Mouse (Mus musculus): ENCODE data around the gene Lamb2.

Lamb2 gene

DNA sequence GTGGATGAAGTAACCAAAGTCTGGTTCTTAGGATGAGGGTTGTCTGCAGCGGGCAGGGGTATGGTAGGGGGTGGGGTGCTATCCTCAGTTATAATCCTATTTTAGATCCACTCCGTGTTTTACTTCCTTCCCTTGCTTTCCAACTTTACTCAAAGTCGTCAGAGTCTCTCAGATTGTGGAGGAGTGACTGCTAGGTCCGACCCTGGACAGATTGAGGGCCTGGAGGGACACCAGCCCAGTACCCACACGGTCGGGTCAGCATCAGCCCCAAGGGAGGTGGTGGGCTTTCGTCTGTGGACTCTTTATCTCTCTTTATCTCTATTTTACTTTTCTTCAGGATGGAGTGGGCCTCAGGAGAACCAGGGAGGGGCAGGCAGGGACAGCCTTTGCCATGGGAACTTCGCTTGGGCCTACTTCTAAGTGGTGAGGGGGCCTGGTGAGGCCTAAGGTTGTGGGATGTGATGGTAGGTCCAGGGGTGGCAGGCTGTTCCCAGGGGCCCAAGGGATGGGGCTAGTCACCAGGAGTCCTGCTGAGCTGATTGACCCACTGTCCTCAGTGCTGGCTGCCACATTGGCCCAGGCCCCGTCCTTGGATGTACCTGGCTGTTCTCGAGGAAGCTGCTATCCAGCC is at the start of gene Lamb2:
Lamb2 (plus strand) TSS at position 16 of the 631 bp plus-strand sequence.
- DNase-seq (ENCODE audit: low read depth, low spot score) = no peak
- Histone ChIP-seq H3K27me3 (ENCODE audit: control insufficient read depth, insufficient read depth, low read length, poor library complexity, severe bottlenecking) (no peaks in the 10 kb centered on the region), H3K36me3 (ENCODE audit: control insufficient read depth, insufficient read depth, low read length, poor library complexity, severe bottlenecking) (no peaks in the 10 kb centered on the region)

DNA sequence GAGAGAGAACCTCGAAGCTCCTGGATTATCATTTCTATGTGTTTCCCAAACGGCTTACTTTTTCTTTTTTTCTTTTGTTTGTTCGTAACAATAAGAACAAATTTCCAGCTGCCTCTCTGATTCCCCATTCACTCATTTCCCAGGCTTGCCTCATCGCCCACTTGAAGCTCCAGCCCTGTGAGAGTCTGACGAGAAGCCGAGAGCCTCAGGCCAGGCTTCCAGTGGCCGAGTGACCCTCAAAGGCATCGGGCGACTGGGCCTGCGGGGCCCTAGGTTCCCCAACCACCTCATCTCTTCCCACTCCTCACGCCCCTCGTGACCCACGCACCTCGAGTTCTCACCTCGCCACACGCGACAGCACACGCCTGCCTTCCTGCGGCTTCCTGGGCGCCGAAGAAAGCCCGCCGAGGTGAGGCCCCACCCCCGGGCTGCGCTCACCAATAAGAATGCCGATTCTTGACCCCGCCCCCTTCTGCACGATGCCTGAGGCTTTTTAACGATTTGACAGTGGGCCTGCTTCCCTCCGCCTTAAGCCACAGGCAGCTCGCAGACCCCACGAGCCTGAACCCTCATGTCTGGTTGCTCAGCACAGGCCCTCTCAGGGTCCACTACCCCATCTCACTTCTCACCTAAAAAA is 48.0 kb upstream of the Lamb2 start:
- Histone ChIP-seq H3K36me3 (ENCODE audit: control insufficient read depth, insufficient read depth, low read length, poor library complexity, severe bottlenecking) (no peaks in the 10 kb centered on the region), H3K27me3 (ENCODE audit: control insufficient read depth, insufficient read depth, low read length, poor library complexity, severe bottlenecking) (no peaks in the 10 kb centered on the region)
- DNase-seq (ENCODE audit: low read depth, low spot score) = peak; percentile 46

DNA sequence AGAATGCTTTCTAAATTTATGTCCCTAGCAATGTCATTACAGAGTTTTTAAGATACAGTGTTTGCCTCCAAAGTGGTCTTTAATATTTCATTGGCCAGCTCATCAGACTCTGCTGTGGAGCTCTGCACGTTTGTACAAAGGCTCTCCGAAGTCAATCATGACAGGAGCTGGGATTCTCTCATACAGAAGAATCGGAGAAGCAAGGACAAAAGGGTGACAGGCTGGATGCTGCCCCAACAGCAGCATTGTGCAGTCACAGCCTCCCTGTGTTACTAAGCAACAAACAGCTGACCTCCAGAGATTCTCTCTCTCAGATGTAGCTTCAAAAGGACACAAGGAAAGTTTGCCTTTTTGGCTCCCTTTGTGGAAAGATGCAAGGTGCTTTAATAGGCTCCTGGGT is 43.4 kb upstream of the Lamb2 start, which contains the start of gene BC048562:
BC048562 (plus strand) TSS at position 301 of the 400 bp plus-strand sequence.
- Histone ChIP-seq H3K27me3 (ENCODE audit: control insufficient read depth, insufficient read depth, low read length, poor library complexity, severe bottlenecking) (no peaks in the 10 kb centered on the region), H3K36me3 (ENCODE audit: control insufficient read depth, insufficient read depth, low read length, poor library complexity, severe bottlenecking) (no peaks in the 10 kb centered on the region)
- DNase-seq (ENCODE audit: low read depth, low spot score) = no peak

DNA sequence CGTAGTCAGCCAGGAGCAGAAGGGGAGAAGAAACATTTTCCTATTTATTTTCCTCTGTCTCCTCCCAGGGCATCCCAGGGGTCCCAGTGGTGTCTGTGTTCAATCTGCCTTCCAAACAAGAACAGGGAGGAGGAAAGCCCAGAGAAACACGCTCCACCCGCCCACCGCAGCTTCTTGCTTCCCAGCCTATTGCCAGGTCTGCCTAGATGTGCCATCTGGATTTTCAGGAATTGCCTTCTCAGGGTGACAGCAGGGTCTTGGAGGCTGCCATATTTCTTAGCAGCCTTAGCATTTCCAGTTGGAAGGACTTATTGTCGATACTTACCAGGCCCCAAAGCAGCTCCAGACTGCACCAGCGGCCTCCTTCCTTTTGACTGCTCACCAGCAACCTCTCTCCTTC is 40.4 kb upstream of the Lamb2 start:
- no peak for DNase-seq (ENCODE audit: low read depth, low spot score)
- no peaks in the 10 kb centered on the region for H3K36me3 ChIP-seq (ENCODE audit: control insufficient read depth, insufficient read depth, low read length, poor library complexity, severe bottlenecking)
- no peaks in the 10 kb centered on the region for H3K27me3 ChIP-seq (ENCODE audit: control insufficient read depth, insufficient read depth, low read length, poor library complexity, severe bottlenecking)

DNA sequence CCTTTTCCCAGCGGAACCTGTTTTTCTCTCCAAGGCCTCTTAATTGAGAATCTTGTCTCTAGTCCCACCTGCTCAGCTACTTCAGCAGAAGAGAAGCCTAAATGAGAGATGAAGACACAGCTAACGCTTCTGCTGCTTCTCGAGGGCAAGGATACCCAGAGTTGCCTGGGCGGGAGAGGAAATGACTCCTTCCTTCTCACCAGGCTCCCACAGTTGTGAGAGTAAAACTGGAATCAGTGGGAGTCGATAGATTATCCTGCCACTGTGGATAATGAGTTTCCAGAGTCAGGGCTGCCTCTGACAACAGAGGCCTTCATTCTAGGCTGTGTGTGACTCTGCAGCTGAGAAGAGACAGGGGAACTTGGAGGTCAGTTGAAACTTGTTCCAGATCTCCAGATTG is 39.1 kb upstream of the Lamb2 start:
- Histone ChIP-seq H3K27me3 (ENCODE audit: control insufficient read depth, insufficient read depth, low read length, poor library complexity, severe bottlenecking) (no peaks in the 10 kb centered on the region), H3K36me3 (ENCODE audit: control insufficient read depth, insufficient read depth, low read length, poor library complexity, severe bottlenecking) (no peaks in the 10 kb centered on the region)
- DNase-seq (ENCODE audit: low read depth, low spot score) = no peak

GRCm38 (mm10) chr9:108441236-108441919 is 38.2 kb upstream of the Lamb2 start:
- DNase-seq (ENCODE audit: low read depth, low spot score) = no peak
- H3K36me3 ChIP-seq (ENCODE audit: control insufficient read depth, insufficient read depth, low read length, poor library complexity, severe bottlenecking) = no peaks in the 10 kb centered on the region
- no peaks in the 10 kb centered on the region for H3K27me3 ChIP-seq (ENCODE audit: control insufficient read depth, insufficient read depth, low read length, poor library complexity, severe bottlenecking)

DNA sequence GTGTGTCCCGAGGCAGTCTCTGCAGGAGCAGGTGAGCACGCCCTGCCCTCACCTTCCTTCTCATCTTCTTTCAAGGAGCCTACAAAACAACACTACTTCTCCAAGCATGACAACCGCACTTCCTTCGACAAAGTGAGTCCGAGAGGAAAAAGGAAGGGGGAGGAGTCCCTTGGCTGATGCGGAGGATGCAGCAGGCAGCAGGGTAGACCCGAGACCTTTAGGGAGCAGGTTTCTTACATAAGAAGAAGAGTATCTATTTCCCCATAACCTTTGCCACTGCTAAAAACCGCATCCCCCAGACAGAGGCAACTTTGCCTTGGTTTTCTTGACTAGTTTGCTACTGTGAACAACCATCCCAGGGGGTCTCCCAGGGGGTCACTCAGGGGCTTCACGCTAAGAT is 34.4 kb upstream of the Lamb2 start:
- Histone ChIP-seq H3K36me3 (ENCODE audit: control insufficient read depth, insufficient read depth, low read length, poor library complexity, severe bottlenecking) (no peaks in the 10 kb centered on the region), H3K27me3 (ENCODE audit: control insufficient read depth, insufficient read depth, low read length, poor library complexity, severe bottlenecking) (no peaks in the 10 kb centered on the region)
- DNase-seq (ENCODE audit: low read depth, low spot score) = peak; percentile 48

GRCm38 (mm10) chr9:108449860-108450259 is 29.7 kb upstream of the Lamb2 start:
- H3K27me3 ChIP-seq (ENCODE audit: control insufficient read depth, insufficient read depth, low read length, poor library complexity, severe bottlenecking) = no peaks in the 10 kb centered on the region
- DNase-seq (ENCODE audit: low read depth, low spot score) = no peak
- no peaks in the 10 kb centered on the region for H3K36me3 ChIP-seq (ENCODE audit: control insufficient read depth, insufficient read depth, low read length, poor library complexity, severe bottlenecking)

DNA sequence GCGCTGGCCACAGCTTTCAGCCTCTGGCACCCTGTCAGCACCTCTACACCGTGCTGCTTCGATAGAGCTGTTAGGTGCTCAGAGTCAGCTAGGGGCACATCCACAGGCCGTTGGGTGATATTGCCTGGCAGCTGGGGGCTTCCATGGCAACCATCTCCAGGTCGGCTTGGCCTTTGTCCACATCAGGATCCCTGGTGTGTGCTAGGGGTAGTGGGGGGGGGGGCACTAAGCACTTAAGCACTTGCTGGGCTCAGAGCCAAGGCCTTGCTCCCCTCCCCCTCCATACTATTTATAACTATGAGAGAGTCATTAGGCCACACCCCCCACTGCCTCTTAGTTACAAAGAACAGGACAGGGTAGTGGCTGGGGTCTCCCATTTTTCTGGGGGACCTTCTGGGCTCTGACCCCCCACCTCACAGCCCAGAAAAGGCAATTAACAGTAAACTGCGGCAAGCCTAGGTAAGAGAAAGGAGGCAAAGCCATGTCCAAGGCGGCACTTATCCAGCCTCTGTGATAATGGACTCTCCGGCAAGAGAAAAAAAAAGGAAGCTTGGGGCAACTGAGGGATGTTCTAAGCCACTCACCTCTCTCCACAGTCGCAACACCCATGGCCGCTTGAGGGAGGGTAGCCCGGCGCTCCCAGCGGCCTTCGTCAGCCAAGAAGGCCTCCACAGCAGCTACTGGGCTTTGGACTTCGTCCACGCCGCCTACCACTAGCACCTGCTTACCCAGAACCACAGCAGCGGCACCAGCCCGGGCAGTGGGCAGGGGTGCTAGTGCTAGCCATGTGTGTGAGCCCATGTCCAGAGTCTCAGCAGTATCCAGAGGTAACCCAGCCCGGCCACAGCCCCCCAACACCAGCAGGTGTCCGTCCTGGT is 29.0 kb upstream of the Lamb2 start:
- Histone ChIP-seq H3K36me3 (ENCODE audit: control insufficient read depth, insufficient read depth, low read length, poor library complexity, severe bottlenecking) (no peaks in the 10 kb centered on the region), H3K27me3 (ENCODE audit: control insufficient read depth, insufficient read depth, low read length, poor library complexity, severe bottlenecking) (no peaks in the 10 kb centered on the region)
- no peak for DNase-seq (ENCODE audit: low read depth, low spot score)

GRCm38 (mm10) chr9:108451170-108451493 is 28.4 kb upstream of the Lamb2 start:
- Histone ChIP-seq H3K27me3 (ENCODE audit: control insufficient read depth, insufficient read depth, low read length, poor library complexity, severe bottlenecking) (no peaks in the 10 kb centered on the region), H3K36me3 (ENCODE audit: control insufficient read depth, insufficient read depth, low read length, poor library complexity, severe bottlenecking) (no peaks in the 10 kb centered on the region)
- no peak for DNase-seq (ENCODE audit: low read depth, low spot score)

GRCm38 (mm10) chr9:108451519-108452160 is 27.9 kb upstream of the Lamb2 start:
- DNase-seq (ENCODE audit: low read depth, low spot score) = no peak
- no peaks in the 10 kb centered on the region for H3K27me3 ChIP-seq (ENCODE audit: control insufficient read depth, insufficient read depth, low read length, poor library complexity, severe bottlenecking)
- no peaks in the 10 kb centered on the region for H3K36me3 ChIP-seq (ENCODE audit: control insufficient read depth, insufficient read depth, low read length, poor library complexity, severe bottlenecking)

- Histone ChIP-seq H3K36me3 (ENCODE audit: control insufficient read depth, insufficient read depth, low read length, poor library complexity, severe bottlenecking) (no peaks in the 10 kb centered on the region), H3K27me3 (ENCODE audit: control insufficient read depth, insufficient read depth, low read length, poor library complexity, severe bottlenecking) (no peaks in the 10 kb centered on the region)
- peak; percentile 88 for DNase-seq (ENCODE audit: low read depth, low spot score)
These were observed 27.1 kb upstream of the Lamb2 start for GRCm38 (mm10) chr9:108452291-108452906.

DNA sequence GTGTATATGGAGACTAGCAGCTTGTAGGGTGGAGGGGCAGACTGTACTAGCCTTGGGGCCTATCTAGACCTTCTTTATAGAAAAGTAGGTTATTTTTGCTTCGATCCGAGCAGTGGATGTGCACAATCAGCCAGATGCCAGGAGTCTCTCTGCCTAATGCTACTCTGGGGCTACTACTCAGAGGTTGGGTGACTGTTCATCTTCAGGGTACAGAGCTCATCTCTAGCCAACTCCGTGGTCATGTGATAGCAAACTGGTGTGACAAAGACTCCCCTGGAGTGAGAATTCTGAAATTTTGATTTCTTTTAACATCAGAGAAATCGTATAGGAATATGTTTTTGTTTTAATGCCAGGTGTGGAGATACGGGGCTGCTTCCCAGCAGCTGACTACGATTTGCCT is 26.6 kb upstream of the Lamb2 start:
- DNase-seq (ENCODE audit: low read depth, low spot score) = no peak
- no peaks in the 10 kb centered on the region for H3K27me3 ChIP-seq (ENCODE audit: control insufficient read depth, insufficient read depth, low read length, poor library complexity, severe bottlenecking)
- H3K36me3 ChIP-seq (ENCODE audit: control insufficient read depth, insufficient read depth, low read length, poor library complexity, severe bottlenecking) = no peaks in the 10 kb centered on the region

GRCm38 (mm10) chr9:108453458-108453857 is 26.1 kb upstream of the Lamb2 start:
- Histone ChIP-seq H3K36me3 (ENCODE audit: control insufficient read depth, insufficient read depth, low read length, poor library complexity, severe bottlenecking) (no peaks in the 10 kb centered on the region), H3K27me3 (ENCODE audit: control insufficient read depth, insufficient read depth, low read length, poor library complexity, severe bottlenecking) (no peaks in the 10 kb centered on the region)
- no peak for DNase-seq (ENCODE audit: low read depth, low spot score)

Measured in splenic B cell, adult 2 months (primary cell).